Mouse (Mus musculus) heart, postnatal 4 days (tissue): Measurements from ENCODE around the gene Cit. TPM values are rescaled to one million over a fixed set of nuclear protein-coding genes. Genes with fewer than 3 reads are reported as not detected.

ENCODE experiments used
- DNase-seq: peaks from one replicate; pipeline ENCODE4 v3.0.0; 2021
- total RNA-seq, 2 experiments: library from RNA; stranded (reverse); gene quantifications; 2 replicates each; pipeline ENCODE4 v1.2.3; 2021

Gene Cit
- total RNA-seq, 2 experiments from 2014 or later, result 22.7 to 25.4 TPM

DNA sequence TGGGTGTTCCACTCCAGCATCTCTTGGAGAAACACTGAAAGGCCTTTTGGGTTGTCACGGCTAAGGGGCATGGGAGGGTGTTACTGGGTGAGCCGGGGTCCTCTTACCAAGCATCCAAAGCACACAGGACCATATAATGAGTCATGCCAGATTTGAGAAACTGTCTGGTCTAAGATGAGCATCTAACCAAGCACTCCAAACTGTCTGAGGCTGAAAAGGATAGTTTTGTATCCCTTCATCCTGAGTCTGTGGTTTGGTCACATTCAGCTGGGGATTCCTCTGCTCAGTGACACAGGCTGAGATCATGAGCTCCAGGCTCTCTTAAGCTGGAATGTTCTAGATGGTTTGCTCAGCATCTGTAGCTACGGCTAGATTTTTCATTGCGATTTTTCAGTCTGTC, 7.4 kb downstream of the Cit start:
- no peak for DNase-seq

DNA sequence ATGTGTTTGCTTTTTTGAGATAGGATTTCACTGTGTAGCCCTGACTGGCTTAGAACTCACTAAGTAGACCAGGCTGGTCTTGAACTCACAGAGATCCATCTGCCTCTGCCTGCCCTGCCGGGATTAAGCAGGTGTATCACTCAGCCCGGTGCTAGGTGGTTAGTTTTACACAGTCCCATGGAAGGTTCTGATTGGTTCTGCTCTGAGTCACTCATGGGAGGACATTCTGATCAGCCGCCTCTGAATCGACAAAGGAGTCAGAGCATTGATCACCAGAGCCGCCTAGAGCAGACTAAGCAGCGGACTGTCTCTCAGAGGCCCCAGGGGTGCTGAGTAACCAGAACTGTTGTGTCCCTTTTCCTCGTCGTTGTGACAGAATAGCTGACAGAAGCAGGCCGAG, 8.6 kb downstream of the Cit start:
- no peak for DNase-seq

DNA sequence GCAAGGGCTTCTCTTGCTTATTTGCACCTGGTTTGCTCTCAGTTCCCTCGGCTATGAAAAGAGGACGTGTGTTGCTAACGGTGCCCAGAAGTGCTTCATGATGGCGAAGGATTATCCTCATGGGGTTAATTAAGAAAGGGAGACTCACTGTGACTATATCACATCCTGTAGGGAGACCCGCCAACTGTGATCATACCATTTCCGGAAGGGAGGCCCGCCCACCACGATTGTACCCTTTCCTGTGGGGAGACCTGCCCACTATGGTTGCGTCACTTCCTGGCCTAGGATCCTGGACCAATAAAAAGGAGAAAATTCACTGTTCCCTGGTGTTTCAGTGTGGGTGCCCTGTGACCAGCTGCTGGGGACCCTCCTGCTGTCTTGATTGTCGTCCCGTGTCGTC, 9.3 kb downstream of the Cit start:
- DNase-seq, result peak; percentile 70

DNA sequence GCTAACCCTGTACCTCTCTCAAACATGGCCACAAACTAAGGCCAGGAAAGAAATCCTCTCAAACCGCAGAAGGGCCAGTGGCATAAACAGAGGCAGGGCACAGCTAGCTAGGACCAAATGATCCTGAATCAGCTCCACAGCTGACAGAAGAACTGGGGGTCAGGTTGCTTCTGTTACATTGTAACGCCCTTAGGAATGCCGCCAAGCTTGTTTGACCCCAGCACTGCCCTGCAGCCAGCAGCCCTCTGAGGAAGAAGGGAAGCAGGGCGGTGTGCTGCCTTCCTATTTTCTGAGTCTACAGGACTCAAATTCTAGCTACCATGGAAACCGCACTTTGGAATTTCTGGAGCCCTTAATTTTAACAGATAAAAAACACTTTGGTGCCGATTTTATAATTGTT, 13.6 kb downstream of the Cit start:
- no peak for DNase-seq

DNA sequence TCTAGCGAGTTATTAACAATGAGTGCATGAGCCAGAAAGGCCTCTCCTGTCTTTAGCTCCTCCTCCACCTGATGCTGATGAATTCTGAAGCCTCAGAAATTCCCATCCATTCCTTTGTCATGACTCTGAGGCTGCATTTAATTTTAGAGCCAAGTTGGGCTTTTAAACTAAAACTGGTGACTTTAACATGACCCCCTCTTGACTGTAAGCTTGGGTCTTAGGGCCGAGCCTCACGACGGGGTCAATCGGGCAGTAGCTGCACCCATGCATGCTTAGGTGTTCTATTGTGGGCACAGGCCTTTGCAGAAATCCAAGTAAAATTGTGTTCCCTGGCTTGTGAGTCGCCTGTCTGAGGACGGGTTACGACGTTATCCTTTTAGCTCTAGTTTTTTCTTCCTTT, 14.4 kb downstream of the Cit start:
- DNase-seq, result no peak

DNA sequence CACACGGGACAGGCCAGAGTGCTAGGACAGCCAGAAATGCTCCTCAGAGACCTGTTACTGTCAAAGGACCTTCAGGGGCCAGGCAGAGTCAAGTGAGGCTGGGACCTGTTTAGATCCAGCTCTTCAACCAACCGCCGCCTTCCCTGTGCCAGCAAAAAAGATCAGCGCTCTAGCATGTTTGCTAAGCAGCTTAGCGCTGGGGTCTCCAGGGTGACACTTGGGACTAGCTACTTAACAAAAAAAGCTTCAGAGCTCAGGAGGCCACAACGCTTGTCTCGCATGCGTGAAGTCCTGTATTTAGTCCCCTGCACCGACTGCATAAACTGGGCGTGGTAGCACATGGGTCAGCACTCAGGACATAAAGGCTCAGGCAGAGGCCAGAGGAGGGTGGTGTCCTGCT, 16.9 kb downstream of the Cit start:
- no peak for DNase-seq

DNA sequence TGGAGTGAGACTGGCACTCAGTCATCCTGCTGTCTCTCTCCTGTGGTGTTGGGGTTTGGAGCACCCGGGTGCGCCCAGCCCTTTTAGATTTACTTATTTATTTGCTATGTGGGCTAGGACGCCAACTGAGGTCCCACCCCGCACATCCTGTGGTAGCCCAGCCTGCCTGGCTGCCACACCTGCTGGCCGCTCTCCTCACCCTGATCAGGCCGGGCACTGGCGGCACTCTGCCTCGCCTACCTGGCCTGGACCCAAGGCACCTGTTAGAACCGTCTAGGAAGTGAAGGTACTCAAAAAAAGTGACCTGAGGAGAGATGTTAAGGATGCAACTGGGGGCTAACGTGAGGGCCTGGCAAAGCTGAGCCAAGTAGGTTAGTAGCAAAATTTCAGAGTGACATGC, 17.4 kb downstream of the Cit start:
- no peak for DNase-seq

DNA sequence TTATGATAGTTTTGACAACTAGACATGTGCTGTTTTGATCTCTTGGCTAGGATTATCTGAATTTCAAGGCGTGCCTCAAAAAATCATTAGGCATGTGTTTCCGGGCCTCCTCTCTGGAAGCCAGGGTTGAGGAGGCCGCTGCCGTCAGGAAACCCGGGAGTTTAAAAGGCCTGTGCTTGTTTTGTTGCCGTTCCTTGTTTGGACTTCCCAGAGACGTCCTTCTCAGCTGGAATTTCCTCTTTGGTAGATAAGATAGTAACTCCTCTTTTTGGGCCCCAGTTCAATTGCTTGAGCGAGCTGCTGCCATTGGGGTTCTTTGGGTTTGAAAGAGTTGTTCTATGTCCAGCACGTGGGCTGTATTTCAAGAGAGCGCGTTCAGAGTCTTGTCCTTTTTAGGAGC, 21.2 kb downstream of the Cit start:
- peak; percentile 30 for DNase-seq

DNA sequence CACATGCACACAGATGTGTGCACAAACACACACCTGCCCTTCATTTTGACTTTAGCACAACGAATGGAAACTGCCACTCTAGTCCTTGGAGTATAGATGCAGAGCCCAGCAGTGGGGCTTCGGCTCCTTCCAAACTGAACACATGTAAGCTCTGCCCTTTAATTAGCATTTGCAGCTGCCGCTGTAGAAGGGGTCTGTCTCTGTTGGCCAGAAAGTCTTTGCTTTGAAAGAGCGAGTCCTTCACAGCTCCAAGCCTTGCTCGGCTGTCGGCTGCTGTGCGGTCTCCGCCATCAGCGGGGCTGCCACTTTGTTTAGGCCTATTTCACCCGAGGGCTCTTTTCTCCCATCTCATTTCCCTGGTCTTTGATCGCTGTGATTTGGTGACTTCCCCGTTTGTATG, 23.5 kb downstream of the Cit start:
- no peak for DNase-seq

DNA sequence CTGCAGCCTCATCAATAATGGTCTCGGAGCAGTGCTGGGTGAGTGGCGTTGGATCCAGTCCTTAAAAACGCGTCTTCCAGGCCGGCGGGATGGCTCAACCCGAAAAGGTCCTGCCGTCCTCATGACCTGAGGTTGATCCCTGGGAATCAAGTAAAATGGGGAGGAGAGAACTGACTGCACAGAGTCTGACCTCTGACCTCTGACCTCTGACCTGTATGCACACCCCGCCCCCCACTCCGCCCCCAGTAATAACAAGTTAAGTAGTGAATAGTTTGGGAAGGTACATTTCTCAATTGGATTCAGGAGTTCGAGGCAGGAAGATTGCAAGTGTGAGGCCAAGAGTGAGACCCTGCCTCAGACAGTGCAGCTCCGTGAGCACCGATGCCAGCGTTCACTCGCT, 24.1 kb downstream of the Cit start:
- no peak for DNase-seq

DNA sequence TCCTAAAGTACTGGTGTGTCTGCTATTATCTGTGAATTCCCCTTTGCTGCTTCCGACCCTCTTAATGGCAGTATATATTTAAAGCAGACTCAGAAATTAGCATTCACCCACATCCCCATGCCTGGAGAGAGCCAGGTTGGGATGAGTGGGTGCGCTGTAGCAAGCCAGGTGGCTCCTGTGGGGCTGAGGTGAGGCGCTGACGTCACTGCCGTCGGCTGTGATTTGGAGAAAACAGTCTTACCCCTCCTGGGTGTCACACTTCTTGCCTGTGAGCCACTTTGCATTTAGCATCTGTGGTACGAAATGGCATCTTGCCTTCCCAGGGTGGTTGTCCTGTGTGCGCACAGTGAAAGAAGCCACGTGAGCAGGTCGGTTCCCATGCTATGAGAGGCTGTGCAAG, 26.1 kb downstream of the Cit start:
- DNase-seq, result no peak

DNA sequence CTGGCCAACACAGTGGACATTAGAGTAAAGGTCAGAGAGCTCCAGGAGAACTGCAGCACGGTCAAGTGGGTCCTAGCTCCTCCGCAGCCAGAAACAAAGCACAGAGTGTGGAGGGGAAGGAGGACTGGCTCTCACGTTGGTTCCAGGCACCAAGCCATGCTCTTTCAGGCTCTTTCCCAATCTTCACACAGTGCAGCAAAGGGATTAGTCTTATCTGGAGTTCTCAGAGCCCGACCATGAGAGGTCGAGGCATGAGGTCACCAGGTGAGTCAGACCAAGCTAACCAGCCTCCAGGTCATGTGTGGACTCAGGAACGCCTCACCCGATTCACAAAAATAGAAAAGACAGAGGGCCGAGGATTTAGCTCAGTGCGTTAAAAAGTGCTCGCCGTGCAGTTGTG, 27.0 kb downstream of the Cit start:
- no peak for DNase-seq

DNA sequence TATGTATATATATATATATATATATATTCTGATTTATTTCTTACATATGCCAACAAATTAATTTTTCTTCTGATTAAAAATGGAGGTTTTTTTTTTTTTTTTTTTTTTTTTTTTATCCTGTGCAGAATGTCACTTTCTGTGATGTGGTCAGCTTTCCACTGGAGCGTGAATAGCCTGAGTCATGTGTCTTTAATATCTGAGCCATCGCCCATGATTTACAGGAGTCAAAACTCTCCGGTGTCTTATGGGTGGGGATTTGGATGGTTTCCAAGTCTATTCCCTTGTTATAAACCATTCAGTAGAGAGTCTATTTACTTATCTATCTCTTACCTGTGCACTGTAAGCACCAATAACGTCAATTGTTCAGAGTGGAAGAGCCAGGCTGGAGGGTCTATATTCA, 27.9 kb downstream of the Cit start:
- DNase-seq, result no peak

DNA sequence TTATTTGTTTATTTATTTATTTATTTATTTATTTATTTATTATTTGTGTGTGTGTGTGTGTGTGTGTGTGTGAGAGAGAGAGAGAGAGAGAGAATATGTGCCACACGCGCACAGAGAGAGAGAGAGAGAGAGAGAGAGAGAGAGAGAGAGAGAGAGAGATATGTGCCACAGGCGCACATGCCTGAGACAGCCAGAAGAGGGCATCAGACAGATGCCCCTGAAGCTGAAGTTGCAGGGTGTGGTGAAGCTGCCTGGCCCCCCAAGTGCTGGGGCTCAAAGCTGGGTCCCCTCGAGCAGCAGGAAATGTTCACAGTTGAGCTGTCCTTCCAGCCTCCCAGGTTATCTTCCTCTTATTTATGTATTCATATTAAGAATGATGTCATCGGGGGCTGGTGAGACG, 32.3 kb downstream of the Cit start:
- DNase-seq, result no peak

DNA sequence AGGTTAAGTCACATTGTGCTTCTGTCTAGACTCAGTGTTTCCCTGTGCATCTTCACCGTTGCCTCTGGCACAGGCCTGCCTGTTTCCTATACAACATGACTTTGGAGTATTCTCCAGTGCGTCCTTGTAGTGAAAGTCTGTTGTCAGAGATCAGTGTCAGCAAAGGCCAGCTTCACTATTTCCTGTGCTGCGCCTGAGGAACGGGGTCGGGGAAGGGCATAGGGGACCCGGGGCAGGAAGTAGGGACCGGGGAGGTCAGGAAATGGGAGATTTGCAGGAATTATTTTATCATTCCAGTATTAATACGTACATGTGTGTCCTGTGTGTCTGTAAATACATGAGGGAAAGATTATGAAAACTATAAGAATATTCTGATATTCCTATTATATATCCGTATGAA, 37.1 kb downstream of the Cit start:
- DNase-seq, result no peak

DNA sequence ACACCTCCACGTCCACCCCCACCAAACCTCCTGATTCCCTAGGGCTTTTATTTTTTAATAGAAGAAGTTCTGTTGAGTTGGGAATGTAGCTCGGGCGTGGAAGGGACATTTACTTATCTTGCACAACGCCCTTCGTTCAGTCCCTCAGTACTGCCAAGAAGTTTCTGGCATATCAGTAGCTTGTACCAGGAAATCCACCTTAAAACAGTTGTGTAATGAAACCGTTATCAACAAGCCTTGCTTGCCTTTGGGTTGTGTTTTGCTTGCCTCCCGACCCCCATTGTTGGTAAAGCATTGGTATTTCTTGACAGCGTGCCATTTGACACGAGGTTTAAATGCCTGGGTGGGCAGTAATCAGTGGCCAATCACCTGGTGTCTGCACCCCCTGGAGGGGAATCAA, 39.4 kb downstream of the Cit start:
- DNase-seq, result no peak

DNA sequence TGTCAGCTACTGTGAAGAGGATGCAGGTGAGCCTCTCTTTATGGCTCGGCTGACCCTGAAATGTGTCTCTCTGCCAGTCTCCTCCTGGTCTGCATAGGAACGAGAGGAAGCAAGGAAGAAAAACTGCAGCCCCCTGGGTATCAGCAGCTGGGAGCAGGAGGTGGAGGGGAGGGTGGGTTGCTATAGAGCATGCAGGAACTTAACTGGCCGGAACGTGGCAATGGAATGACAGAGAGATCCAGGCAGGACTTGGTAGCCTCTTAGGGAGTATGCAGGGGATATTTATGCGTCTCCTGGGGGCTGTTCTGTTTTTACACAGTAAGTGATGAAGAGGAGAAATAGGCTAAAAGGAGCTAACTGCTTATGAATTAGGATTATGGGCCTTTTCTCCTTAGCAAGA, 48.7 kb downstream of the Cit start:
- no peak for DNase-seq

DNA sequence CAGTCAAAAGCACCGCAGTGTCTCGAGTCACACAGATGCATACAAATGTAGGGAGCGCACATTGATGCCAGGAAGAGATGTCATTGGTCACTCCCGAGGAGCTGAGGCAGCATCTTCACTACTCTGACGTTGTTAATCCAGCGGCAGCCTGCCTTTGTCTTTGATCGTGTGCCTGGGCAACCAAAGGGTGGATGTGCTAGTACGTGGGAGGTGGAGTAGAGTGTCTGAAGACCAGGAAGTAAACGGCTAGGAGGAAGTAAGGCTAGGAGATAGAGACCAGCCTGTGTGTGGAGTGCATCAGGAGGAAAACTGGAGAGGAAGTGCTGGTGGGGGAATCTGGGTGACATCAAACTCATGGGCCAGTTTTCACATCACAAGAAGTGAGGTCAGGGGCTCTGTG, 52.0 kb downstream of the Cit start:
- DNase-seq, result no peak

DNA sequence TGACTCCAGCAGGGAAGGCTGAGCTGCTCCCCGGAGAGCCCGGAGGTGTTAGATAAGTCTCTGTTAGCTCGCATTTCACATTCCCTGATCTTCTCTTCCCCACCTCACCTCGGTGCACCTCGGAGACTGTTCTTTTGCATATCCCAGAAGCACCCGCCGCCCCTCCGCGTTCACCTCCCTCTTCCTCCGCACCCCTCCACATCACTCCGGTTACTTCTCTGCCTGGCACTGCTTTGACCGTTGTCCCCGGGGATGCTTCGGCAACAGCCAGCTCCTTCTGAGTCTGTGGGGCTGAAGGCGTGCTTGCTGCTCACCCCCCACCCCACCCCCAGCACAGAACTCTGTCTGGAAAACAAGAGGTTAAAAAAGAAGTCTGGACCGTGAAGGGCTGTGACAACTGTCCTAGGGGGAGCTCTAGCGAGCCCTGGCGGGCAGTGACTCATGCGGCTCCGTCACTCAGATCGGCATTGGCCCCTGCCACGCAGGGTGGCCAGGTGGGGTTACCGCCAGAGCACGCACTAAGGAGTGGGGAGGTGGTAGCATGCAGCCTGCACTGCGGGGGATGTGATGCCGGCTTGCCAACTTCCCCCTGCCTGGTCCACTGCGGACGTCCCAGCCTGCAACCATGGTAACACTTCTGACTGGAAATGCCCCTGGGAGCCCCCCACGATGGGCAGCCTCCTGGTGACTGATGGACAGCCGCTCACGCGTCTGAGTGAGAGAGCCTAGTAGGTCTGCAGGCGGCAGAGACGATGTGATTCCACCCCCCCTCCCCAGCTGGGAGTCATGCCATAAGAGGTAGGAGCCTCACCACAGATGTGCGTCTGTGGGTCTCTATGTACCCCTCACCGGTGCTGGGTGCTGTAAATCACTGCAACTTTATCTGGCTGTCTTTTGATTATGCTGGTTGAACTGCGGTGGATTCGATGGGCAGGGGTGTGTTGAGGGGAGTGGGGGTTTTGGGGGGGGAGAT, 62.2 kb downstream of the Cit start:
- DNase-seq, result peak; percentile 51

DNA sequence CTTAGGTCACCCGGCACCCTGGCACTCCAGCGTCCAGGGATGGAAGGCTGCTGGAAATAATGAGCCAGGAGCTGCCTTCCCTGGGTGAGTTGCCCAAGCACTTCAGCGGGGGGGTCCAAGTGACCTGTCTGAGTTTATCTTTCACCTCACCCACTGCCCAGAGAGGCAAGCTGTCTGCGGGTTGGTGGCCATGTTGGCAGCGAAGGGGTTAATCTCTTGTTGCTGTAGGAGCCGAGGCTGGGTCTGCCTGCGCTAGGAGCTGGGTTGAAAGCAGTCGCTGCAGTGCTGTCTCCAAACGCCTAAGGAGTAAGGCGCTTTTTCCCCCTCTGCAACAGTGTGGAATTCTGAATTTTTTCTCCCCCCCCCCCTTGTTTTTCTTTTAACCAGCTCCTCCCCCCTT, 63.2 kb downstream of the Cit start:
- DNase-seq, result peak; percentile 18

DNA sequence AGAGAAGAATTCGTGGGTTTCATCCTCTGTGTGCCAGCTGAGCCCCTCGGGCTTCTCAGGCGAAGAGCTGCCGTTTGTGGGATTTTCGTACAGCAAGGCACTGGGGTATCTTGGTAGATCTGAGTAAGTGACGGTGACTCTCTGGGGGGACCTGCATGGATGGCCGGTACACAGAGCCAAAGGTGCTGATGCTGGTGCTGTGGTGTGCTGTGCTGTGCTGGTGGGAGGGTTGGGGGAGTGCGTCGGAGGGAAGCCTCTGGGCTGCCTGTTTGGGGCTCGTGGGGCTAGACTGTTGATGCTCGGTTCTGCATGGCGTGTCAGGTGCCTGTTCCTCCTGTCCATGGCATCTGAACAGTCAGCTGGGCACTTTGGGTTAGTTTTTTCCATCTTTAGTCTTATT, 63.6 kb downstream of the Cit start:
- DNase-seq, result no peak

DNA sequence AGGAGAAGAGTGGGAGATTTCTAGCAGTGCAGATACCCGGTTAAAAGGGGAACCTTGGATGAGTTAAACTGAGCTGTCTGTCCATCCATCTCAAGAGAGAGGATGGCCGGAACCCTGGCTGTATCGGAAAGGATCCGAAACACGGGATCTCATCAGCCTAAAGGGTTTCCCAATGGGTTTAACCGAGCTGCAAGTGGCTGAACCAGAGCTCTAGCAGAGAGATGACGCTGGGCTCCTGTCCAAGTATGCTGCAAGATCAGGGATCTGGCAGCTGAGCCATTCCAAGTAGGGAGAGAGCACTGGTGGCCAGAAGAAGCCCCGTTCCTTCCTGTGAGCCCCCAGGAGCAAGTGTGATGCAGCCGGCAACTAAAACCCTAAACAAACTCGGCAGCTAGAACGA, 64.0 kb downstream of the Cit start:
- peak; percentile 64 for DNase-seq

DNA sequence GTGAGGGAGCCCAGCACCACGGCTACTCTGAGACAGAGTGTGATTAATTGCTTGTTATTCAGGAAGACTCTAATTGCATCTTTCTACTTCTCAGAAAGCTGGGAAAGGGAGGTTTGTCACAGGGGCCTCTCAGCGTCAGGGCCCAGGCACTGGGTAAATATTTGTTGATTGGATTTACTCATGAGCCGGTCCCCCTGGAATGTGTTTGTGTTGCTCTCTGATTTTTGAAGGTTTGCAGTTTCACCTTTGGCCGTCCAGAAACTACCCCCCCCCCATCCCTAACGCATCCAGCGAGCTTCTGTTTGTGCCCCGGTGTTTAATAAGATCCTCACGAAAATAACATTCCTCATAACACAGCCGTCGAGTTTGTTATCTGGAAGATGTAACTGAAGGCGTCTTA, 65.4 kb downstream of the Cit start:
- DNase-seq, result no peak

DNA sequence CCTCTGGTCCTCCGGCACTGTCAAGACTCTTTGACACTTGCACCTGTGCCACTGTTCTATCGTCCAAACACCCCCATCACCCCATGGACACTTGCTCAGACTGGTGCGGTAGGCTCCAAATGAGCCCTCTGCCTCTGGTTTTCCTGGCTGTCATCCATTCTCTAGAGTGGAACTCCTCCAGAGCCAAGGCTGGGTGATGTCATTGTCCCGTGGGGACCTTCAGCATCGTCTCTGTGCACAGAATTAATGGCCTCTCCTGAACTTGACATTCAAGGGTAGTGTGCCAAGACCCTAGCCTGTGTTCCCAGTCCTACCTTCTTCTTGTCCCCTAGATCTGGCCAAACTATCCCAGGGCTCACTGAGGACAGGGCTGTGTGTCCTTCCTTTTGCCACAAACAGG, 70.4 kb downstream of the Cit start:
- DNase-seq, result peak; percentile 53

DNA sequence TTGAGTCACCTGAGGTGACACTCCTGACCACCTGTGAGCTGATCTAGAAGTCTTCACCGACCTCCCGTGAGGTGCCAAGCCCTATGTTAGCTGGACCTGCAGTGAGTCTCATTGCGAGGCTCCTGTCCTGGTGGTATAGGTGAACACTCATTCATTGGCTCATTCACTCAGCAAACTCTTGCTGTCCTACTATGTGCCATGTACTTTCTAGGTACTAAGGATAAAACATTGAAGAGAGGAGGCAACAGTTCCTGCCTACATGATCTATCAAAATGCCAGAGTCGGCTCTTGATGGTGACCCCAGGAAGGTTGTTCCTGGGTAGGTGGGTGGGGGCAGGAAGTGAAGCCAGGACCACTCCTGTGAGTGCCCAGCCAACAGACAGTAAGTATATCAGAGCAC, 72.9 kb downstream of the Cit start:
- no peak for DNase-seq
